Mouse (Mus musculus): ENCODE measurements around the gene Tlx2.

Tlx2 gene

DNA sequence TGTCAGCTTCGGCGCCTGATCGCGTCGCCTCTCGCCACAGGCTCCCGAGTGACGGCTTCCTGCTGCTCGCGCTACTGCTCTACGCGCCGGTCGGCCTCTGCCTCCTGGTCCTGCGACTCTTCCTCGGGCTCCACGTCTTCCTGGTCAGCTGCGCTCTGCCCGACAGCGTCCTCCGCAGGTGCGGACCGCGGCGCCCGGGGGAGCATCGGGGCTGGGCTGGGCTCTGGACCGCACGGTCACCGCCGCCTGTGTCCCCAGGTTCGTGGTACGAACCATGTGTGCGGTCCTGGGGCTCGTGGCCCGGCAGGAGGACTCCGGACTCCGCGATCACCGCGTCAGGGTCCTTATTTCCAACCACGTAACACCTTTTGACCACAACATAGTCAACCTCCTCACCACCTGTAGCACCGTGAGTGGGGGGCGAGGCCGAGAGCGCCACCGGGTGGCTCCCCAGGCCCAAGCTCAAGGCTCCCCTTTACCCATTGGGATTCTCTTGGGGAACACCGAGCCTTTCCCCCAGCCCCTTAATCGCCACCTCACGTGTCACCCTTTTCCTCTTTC lies 15.1 kb downstream of the Tlx2 start, which contains the start of gene Htra2:
Gene Htra2 (minus strand): TSS at position 403 of the 561 bp plus-strand sequence.
- no peak for DNase-seq (ENCODE audit: low read depth, low spot score)

DNA sequence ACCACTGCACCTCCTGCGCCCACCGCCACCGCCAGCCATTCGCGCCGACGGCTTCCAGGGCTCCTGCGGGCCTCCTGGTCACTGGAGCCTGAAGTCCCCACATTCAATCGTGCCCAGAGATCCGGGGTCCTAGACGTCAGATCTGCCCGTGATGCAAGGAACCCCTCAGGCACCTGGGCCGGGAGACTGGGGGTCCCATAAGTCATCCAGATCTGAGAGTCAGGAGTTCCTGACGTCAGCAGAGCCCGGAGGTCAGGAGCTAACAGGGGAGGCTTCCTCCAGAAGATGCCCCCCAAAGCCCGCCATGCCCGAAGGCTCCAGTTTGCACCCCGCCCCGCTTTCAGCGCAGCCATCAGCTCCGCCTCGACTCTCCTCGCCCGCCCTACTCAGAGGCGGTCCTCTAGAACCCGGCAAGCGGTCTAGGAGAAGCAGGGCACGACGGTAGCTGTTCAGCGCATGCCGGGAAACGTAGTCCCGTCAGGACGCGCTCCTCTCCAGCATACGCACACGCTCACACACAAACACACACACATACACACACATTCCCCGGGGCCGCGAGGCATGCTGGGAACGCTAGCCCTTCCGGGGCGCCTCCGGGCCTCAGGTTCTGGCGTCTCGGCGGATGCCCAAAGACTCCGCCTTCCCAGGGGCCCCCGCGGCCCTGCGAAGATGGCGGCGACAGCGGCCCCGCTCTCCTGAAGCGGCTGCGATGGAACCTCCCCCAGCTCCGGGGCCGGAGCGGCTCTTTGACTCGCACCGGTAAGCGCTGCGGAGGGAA lies 15.8 kb downstream of the Tlx2 start, which contains the start of gene Aup1:
Gene Aup1 (plus strand): TSS at position 448 of the 778 bp plus-strand sequence.
- DNase-seq (ENCODE audit: low read depth, low spot score): peak; percentile 97

DNA sequence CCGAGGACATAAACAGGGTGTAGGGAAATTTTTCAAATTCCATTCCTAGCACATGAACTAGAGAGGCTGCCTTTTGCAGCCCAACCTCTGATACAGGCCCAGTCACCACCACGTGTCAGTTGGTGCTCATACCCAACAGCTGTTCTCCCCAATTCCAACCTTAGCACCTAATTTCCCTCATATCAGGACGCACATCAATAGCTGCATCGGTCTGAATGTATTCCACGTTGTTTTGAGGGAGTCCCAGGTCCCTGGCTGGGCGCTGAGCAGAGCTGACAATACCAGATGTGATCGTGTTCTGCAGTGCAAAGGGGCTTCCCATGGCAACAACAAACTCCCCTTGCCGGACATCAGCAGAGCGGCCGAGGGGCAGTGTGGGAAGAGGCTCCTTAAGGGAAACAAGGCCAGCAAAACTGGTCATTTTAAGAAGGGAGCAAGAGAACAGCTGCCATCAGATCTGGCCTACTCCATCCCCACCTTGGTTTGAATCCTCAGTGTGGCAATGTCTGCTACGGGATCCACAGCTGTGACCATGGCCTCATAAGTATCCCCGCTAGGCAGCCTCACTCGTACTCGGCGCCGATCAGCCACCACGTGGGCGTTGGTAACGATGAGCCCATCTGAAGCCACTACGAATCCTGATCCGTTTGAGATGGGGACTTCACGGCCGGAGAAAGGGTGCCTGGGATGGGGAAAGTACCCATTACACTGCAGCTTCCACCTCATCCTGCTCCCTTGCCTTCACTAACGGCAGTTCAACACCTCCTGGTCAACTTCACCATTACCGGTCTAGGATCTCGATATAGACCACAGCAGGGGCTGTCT lies 16.7 kb downstream of the Tlx2 start:
- DNase-seq (ENCODE audit: low read depth, low spot score): peak; percentile 47

DNA sequence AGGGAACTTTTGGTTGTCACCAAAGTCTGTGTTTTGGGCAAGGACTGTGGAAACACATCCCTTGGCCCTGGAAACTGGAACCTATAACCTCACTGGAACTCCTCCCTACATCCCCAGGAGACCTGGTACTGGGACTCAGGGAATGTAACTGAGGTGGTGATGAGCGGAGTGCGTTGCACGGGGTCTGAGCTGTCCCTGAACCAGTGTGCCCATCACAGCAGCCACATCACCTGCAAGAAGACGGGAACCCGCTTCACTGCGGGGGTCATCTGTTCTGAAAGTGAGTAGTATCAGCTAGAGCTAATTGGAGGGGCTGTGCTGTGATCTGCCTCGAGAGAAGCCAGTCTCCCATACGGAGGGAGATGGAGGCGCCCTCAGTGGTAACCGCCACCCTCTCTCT lies 20.7 kb downstream of the Tlx2 start:
- DNase-seq (ENCODE audit: low read depth, low spot score): no peak

DNA sequence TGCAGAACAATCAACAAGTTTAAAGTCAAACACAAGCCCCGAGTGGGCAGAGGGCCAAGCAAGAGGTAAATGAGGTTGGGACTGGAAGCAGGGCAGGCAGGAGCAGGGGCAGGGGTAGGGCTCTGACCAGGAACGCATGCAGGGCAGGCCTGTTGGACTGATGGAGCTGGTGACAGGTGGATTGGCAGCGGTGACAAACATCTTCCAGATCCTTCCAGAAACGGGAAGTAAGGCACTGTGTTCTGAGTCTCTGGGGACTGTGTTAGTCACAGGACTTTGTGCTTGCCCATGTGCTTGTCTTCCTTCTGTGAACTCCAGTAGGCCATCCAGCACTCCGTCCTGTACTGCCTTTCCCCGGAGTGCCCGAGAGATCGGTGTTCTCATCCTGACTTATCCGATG lies 25.4 kb downstream of the Tlx2 start:
- no peak for DNase-seq (ENCODE audit: low read depth, low spot score)

DNA sequence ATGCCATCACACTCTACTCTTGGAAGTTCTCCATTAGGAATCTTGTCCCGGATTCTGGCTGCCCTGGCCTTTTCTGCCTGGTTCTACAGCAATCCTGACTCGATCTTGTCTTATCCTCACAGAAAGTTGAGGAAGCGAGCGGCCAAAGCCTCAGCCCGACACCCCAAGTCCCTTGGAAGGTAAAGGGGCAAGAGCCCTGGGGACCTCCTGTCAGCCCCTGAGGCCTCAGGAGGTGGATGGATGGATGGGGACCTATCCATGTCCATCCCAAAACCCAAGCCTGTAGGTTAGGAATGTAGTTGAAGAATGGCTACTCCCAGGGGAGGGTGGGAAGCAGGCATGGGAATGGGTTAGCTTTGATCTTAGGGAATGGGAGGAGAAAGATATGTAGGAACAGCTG lies 26.1 kb downstream of the Tlx2 start:
- DNase-seq (ENCODE audit: low read depth, low spot score): no peak

DNA sequence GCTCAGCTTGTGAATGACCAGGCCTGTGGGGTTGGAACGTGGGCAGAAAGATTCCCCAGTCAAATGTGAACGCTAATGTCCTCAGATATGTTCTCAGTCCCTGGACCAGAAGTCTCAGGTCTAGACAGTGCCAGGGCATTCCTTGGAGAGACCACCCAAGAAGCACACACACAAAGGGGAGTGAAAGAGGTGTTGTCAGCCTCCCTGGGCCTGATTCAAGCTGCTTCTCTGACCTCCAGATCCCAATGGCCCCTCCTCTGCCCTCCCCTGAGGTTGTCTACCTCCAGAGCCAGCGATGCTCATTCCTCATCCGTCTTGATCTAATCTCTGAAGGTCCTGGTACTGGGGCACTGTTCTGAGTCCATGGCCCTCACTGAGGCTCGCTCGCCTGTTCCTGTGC lies 26.5 kb downstream of the Tlx2 start:
- DNase-seq (ENCODE audit: low read depth, low spot score): no peak

DNA sequence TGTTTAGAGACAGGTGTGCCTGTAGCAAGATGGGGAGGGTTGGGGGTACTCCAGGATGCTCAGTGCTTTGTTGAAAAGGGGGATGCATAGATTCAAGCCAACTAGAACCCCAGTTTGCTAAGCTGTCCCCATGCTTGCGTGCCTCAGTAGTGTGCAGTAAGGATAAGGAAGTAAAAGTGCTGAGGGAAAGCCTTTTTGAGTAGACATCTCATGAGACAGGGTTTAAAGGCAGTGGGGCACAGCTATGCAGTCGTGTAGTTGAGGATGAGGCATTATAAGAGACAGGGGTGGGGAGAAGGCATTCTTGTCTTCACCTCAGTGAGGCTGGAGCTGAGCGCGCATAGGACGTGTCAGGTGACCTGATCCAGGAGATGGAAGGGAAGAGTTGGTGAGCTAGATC lies 29.5 kb downstream of the Tlx2 start:
- no peak for DNase-seq (ENCODE audit: low read depth, low spot score)

DNA sequence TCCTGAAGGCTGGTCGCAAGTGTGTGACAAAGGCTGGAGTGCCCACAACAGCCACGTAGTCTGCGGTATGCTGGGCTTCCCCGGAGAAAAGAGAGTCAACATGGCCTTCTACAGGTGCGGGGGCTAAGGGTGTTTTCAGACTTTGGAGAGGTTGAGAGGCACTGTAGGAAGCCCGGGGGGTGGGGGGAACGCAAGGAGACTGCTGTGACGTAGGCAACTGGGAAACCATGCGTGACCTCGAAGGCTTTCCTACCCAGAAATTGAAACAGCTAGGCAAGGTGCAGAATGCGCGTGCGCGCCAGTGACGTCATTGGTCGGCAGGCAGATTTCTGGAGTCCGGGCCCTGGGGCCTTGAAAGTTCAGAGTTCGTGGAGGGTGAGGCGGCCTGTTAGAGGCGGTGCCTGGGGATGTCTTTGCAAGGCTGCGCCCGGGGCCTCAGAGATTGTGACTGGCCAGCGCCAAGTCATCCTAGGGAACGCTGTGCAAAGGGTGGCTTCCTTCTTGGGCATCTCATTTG lies 31.5 kb downstream of the Tlx2 start:
- peak; percentile 87 for DNase-seq (ENCODE audit: low read depth, low spot score)

DNA sequence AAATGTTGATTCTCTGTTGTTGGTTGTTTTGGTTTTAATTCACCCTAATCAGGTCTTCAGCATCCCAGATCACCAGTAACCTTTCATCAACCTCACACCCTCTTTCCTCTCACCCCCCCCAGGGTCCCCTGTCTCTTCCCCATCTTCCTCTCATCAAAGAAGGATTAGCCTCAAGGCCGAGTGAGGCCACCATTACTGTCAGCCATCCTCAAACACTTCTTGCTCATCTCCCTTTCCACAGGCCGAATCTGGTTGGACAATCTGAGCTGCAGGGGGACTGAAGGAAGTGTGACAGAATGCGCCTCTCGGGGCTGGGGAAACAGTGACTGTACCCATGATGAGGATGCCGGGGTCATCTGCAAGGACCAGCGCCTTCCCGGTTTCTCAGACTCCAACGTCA lies 32.9 kb downstream of the Tlx2 start:
- DNase-seq (ENCODE audit: low read depth, low spot score): no peak

DNA sequence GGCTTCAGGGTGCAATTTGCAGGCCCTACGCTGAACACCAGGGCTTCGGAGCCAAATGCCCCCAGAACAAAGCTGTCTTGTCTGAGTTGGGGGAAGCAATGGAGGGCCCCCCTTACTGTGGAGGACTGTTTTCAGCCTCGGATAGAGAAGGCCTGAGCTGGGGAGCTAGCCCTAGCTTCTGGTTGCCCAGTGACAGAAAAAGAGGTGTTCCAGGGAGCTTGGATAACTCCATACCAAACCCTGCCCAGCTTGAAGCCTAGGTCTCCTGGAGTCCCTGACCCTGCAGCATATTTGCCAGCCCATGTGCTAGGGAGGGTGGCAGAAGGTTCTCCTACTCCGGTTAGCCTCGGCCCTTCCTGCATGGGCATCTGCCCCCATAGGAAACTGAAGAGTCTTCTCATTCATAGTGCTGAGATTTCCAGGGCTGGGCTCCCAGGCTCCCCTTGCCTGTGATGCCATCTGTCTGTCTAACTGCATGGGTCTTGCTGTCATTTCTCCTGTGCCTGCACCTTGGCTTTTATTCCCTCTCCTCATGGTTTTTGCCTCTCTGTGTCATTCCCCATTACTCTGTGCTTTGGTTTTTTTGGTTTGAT lies 35.5 kb downstream of the Tlx2 start:
- DNase-seq (ENCODE audit: low read depth, low spot score): no peak

DNA sequence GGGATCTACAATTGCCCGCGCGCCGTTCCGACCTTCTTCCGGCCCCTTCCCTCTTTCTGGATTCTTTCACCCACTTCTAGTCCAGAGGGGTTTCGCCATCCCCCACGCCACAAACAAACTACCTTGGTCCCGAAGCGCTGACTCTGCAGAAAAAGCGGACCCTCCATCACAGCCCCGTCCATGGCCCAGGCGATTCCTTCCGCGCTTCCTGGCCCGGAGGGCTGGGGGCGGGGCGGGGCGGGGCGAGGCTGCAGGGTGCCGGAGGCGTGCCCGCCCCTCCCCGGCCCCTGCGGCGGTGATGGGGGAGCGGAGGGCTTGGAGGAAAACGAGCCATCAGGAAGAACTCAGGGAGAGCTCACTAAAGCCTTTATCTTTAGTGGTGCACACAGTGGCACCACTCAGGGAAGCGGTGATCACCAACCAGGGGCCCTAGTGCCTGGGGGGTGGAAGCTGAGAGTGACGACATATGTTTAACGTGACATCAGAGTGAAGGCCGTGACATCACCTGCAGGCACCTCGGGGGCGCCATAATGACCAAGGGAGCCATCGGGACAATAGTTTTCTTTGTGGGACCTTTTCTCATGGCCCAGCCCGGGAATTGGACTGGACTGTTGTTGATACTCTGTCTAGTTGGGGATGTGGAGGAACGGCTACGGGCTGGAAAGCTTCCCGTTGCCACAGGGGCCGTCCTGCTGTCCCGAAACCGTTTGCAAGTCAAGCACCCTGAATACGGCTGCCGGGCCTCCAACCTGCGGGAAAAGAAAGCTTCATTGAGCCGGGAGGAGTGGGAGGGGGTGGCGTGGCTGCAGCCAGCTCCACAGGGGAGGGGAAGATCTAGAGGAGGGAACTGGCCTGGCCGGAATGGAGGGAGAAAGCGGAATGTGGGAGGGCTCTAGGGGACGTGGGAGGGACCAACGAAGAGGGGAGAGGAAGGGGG lies 36.6 kb downstream of the Tlx2 start, which contains the start of the genes Dok1 and Loxl3:
Gene Dok1 (minus strand): TSS at position 223 of the 937 bp plus-strand sequence.
Gene Loxl3 (plus strand): TSS at position 925 of the 937 bp plus-strand sequence.
- peak; percentile 82 for DNase-seq (ENCODE audit: low read depth, low spot score)

DNA sequence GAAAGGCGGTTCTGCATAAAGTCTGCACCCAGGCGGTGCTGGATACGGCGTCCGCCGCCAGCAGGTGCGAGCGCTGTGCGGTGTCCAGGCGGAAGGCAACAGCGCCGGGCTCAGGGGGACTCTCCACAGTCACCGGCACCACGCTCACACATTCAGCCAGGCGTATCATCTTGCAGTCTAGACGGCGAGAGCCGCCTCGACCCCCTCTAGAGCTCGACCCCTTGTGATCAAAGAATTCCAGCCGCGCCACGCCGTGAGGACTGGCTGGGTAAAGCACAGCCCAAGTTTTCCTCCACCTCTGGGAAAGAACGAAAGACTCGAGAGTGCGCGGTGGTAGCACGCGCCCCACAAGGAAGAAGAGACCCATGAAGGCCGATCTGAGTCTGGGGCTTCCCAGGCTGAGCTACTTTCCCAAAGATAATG lies 37.3 kb downstream of the Tlx2 start:
- peak; percentile 74 for DNase-seq (ENCODE audit: low read depth, low spot score)

DNA sequence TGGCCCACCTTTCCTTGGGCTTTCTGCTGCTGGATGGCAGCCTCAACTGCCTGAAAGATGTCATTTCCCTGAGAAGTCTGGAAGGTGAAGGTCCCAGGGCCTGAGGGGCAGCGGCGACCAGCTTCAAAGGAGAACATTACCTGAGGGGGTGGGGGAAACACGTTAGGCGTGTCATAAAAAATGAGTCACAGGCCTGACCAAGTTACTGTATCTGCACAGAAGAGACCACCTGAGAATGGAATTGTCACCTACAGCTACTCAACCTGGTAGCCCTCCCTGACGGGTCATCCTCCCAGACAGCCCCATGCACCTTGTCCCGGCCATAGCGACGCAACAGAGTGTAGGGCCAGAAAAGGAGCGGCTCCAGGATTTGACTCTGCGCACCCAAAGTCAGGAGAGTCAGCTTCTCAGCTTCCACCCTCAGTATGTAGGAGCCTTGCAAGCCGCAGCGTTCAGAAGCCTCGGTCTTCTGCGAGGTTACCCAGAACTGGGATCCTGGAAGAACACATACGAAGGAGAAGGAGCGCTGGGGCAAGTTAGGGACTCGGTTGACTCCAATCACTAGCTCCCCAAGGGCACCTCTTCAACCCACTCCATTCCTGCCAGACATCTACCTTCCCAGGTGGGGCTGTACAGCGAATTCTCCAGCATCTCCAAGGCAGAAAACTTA lies 38.0 kb downstream of the Tlx2 start:
- no peak for DNase-seq (ENCODE audit: low read depth, low spot score)

DNA sequence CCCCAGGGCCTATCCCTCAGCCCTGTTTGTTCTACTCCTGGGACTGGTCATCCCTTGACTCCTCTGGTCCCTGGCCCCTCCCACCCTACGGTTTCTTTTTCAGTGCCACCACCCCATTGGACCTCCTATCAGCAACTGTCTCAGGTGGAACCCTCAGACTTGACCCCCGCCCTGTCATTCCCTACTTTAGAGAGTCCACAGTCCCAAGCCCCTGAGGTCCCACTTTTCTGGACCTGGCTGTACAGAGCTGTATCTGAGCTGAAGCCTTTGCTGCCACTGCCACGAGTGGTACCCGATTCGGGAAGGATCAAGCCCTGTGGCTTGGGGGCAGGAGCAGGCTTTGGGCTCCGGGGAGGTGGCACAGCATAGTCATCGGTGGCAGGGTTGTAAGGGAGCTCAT lies 39.0 kb downstream of the Tlx2 start:
- DNase-seq (ENCODE audit: low read depth, low spot score): no peak

DNA sequence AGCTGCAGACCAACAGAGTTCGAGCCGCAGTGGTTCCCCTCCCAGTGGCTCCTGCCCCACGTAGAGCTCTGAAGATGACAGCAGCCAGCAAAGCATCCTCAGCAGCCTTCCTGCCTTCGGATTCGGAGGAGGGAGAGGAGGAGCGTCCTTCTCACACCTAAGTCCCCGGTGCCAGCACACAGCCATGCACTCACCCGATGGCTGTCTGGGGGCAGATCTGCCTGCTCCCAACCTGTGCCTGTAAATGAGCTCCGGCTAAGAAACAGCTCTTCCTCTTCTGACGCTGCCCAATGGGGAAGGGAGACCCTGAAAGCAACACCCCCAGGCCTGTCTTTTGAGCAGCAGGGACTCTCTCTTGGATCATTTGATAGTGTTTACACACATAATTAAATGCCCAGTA lies 40.3 kb downstream of the Tlx2 start:
- no peak for DNase-seq (ENCODE audit: low read depth, low spot score)

DNA sequence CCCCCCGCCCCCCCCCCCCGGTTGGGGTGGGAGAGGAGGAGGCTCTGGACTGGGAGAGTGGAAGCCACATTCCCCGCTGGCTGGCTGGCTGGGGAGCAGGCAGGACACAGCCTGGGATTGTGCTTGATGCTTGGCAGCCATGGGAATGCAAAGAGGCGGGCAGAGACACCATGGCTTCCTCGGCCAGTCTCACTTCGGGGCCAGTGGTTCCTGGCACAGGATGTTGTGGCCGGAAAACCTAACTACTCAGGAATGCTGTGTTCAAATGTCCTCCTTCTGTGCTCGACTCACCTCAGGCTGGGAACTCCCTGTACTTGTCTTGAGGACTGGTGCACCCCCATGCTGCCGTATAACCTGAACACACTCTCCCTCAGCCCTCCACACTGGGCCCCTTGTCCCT lies 42.4 kb downstream of the Tlx2 start:
- no peak for DNase-seq (ENCODE audit: low read depth, low spot score)

DNA sequence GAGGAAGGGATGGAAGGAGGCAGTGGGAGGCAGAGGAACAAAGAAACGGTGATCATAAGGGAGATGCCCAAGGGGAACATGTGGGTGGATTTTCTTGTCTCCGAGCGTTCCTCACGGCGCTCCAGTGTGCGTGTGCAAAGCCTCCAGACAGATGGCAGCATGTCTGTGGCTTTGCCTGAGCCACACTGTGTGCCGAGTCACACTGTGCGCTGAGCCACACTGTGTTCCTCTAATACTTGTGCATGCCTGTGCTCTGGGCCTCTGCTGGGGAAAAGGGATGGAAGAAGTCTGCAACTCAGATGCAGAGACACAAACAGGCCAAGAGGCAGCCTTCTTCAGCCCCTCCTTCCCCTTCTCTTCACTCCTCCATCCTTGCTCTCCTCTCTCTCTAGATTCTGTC lies 42.8 kb downstream of the Tlx2 start:
- DNase-seq (ENCODE audit: low read depth, low spot score): no peak

DNA sequence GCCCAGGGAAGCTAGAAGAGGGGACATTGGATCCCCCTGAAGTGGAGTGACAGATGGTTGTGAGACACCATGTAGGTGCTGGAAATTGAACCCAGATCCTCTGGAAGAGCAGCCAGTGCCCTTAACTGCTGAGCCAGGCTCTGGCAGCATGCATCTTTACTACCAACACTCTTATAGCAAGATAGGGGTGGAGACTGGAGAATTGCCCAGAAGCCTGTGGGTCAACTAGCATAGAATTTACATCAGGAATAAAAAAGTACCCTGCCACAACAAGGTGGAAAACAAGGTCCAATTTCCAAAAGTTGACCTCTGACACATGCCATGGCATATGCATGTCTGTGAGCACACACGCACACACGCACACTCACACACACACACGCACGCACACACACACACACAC lies 44.9 kb downstream of the Tlx2 start:
- no peak for DNase-seq (ENCODE audit: low read depth, low spot score)

DNA sequence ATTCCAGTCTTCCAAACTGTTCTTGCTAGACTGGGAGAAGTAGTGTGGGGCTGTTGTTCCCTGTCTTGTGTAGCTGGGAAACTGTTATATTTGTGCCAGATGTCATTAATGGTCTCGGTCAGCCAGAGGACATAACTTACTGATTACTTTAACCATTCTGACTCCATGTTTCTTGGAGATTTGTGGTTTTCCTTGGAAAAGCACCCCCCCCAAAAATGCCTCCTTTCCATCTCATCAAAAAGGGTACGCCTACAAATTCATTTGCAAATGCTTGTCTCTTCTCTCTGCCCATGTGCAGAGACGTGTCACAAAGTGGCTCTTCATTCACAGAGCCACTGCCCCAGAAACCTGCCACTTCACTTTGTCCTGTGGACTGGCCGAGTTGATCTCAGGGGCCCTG lies 45.7 kb downstream of the Tlx2 start:
- no peak for DNase-seq (ENCODE audit: low read depth, low spot score)

All from mesoderm, embryonic 11.5 days (tissue).